Mouse (Mus musculus) MEL (cell line): ENCODE data around the gene Ing1.

ENCODE experiments used
- USF2 ChIP-seq, 2 experiments: IDR thresholded peaks; 2 replicates each; pipeline ENCODE4 v1.6.1; 2011 to 2012; ENCODE audit warnings: improper control_type of control experiment in 2 of 2, low read length in 2 of 2, borderline replicate concordance in 1 of 2, inconsistent platforms in 1 of 2, low read depth in 1 of 2, mild to moderate bottlenecking in 1 of 2; ENCODE audit not compliant: insufficient read depth in 1 of 2
- ZNF384 ChIP-seq: IDR thresholded peaks from 2 replicates; pipeline ENCODE4 v1.6.1; 2012; ENCODE audit warnings: low read depth, mild to moderate bottlenecking, inconsistent platforms, low read length, improper control_type of control experiment

- no peak for TF ChIP-seq USF2 (IDR thresholded peaks at IDR 0.05; ENCODE audit: borderline replicate concordance in 1 of 2, insufficient read depth in 1 of 2, low read depth in 1 of 2, low read length in 2 of 2)
- TF ChIP-seq ZNF384 = peak; percentile 99
These were observed 2.6 kb downstream of the Ing1 start for GRCm38 (mm10) chr8:11557768-11558629.
